Mouse (Mus musculus) embryo, embryonic 9.5 days (tissue): ENCODE measurements at regions not wholly inside any gene's neighbourhood (a gene's known extent, or its start where the extent isn't known, plus 50 kb on each side); places are given as distances from the start of the nearest gene placed in this dataset.
A peak's percentile ranks its signal among the peaks of the same experiment; 100 is the strongest.

ENCODE experiments used
- DNase-seq: peaks from one replicate; pipeline ENCODE4 v3.0.0-alpha.2; 2017; ENCODE audit errors: extremely low spot score

- no peak for DNase-seq
Measured at GRCm38 (mm10) chr12:107539683-107540082, 51.3 kb downstream of the 3110018I06Rik start.

- DNase-seq = no peak
Measured at GRCm38 (mm10) chr12:107541196-107541595, 52.8 kb downstream of the 3110018I06Rik start.

- no peak for DNase-seq
Measured at GRCm38 (mm10) chr12:107547194-107547885, 58.9 kb downstream of the 3110018I06Rik start.

- DNase-seq = no peak
Measured at GRCm38 (mm10) chr12:107547886-107548448, 59.5 kb downstream of the 3110018I06Rik start.

- no peak for DNase-seq
Measured at GRCm38 (mm10) chr12:107549452-107550296, 61.2 kb downstream of the 3110018I06Rik start.

GRCm38 (mm10) chr12:107559191-107559590 is 70.8 kb downstream of the 3110018I06Rik start:
- DNase-seq = no peak

- DNase-seq = no peak
Measured at GRCm38 (mm10) chr12:107560100-107560499, 71.7 kb downstream of the 3110018I06Rik start.

- no peak for DNase-seq
Measured at GRCm38 (mm10) chr12:107572586-107572985, 84.2 kb downstream of the 3110018I06Rik start.

GRCm38 (mm10) chr12:107579508-107579907 is 91.1 kb downstream of the 3110018I06Rik start:
- no peak for DNase-seq

- peak; percentile 32 for DNase-seq
Measured at GRCm38 (mm10) chr12:107583151-107583720, 94.8 kb downstream of the 3110018I06Rik start.

- no peak for DNase-seq
Measured at GRCm38 (mm10) chr12:107585696-107586225, 97.3 kb downstream of the 3110018I06Rik start.

GRCm38 (mm10) chr12:107596236-107596635 is 107.8 kb downstream of the 3110018I06Rik start:
- DNase-seq = no peak

GRCm38 (mm10) chr12:107600576-107600975 is 112.1 kb downstream of the 3110018I06Rik start:
- no peak for DNase-seq

- DNase-seq = no peak
Measured at GRCm38 (mm10) chr12:107608966-107609365, 120.5 kb downstream of the 3110018I06Rik start.

GRCm38 (mm10) chr12:107609986-107610385 is 121.6 kb downstream of the 3110018I06Rik start:
- no peak for DNase-seq

GRCm38 (mm10) chr12:107617212-107617994 is 129.0 kb downstream of the 3110018I06Rik start:
- DNase-seq = no peak

GRCm38 (mm10) chr12:107624446-107624845 is 136.0 kb downstream of the 3110018I06Rik start:
- DNase-seq = no peak

GRCm38 (mm10) chr12:107648008-107648407 is 159.6 kb downstream of the 3110018I06Rik start:
- DNase-seq = no peak

GRCm38 (mm10) chr12:107652126-107652728 is 163.8 kb downstream of the 3110018I06Rik start:
- peak; percentile 37 for DNase-seq

GRCm38 (mm10) chr12:107653131-107653530 is 164.7 kb downstream of the 3110018I06Rik start:
- DNase-seq = peak; percentile 62

- DNase-seq = no peak
Measured at GRCm38 (mm10) chr12:107656846-107657245, 168.4 kb downstream of the 3110018I06Rik start.
